Mouse (Mus musculus) embryo, embryonic 11 days (tissue): ENCODE measurements around the gene Snx11.
"Not testable (repeated sequence)": the region's sequence is repeated elsewhere in the genome, so short reads cannot be mapped to it uniquely, and the experiment has no call there.

ENCODE experiments used
- DNase-seq: peaks from one replicate; pipeline ENCODE4 v3.0.0-alpha.2; 2015

Gene Snx11

DNA sequence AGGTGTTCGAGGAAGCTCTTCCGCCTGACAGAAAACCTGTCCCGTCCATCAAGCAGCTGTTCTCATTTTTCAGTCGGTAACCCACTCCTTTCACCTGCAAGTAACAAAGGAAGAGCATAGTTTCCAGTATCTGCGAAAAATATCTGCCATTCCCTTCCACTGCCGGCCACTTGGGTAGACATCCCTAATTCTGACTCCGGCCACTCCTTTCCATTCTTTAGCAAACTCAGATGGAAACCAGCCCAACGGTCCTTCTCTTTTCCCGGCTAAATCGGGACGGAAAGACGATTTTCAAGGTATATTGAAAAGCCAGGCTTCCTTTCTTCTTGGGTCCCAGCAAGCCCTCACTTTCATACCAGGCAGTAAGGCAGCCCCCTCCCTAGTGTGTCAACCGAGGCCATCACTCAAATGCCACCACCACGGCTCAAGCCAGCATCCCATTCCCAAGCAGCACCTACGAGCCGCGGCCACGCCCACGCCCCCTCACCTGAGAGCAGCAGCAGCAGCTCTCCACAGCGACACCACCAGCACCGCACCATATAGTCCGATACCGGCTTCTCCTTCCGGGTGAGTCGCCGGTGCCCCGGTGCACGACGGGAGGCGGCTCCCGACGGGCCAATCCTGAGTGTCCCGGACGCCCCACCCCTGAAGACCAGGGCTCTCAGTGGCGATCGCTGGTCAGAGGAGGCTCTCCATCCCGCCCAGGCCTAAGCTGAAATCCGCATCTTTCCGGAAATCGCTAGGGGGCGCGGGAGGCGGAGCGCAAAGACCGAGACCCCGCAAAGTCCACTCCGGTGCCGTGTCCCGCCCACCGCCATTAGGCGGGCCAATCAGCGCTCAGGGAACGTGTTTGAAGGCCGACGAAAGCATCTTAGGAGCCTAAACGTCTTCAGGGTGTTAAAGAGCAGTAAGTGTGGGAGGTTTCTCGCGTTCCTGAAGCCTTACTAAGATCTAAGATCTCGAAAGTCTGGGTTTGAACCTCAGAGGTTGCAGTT is at the start of gene Snx11:
Gene Snx11 (minus strand): TSS at position 592 of the 995 bp plus-strand sequence.
- peak; percentile 98 for DNase-seq

DNA sequence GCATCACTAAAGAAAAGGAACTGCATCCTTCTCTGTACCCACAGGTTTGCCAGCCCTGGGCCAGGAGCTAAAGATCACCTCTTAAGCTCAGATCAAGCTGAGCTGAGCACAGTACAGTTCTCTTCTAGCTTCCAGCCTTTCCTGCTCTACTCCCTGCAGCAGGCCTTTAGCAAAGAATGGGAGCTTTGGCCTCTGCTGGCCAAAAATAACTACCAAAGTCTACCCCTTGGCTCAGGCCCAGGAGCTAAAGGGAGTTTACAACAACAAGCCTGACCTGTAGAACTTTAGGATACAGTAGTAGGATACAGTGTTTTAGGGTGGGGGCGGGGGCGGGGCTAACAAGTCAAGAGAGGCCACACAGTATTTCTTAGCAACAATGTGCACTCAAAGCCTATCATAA is 49.1 kb upstream of the Snx11 start:
- no peak for DNase-seq

DNA sequence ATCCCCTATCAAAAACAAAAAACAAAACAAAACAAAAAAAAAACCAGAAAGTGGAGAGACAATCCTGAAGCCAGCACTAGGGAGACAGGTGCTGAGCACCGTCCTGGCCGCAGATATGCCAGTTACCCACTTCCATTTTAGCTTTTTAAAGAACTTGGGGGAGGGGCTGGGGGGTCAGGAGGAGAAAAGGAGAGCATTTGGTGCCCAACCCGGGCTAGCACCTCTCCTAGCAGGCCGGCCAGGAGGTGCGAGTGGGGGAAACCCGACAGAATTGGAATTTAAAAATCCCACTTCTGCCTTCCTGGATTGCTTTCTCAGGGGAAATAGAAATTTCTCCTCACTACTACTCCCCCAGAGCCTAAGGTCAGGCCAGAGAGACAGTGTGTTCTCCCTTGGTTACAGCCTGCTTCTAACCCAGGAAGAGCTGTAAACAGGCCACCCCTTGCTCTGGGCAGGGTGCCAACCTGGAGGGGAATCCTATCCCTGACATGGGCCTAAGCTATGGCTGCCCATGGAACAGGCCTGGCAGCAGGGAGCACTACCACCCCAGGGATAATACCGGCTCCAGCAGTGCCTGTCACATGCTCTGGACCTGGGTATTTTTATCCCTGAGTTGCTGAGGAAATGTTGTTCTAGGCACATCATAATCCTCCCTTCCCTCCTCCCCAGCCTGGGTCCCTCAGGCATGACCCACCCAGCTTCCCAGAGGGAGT is 47.6 kb upstream of the Snx11 start:
- DNase-seq: no peak

DNA sequence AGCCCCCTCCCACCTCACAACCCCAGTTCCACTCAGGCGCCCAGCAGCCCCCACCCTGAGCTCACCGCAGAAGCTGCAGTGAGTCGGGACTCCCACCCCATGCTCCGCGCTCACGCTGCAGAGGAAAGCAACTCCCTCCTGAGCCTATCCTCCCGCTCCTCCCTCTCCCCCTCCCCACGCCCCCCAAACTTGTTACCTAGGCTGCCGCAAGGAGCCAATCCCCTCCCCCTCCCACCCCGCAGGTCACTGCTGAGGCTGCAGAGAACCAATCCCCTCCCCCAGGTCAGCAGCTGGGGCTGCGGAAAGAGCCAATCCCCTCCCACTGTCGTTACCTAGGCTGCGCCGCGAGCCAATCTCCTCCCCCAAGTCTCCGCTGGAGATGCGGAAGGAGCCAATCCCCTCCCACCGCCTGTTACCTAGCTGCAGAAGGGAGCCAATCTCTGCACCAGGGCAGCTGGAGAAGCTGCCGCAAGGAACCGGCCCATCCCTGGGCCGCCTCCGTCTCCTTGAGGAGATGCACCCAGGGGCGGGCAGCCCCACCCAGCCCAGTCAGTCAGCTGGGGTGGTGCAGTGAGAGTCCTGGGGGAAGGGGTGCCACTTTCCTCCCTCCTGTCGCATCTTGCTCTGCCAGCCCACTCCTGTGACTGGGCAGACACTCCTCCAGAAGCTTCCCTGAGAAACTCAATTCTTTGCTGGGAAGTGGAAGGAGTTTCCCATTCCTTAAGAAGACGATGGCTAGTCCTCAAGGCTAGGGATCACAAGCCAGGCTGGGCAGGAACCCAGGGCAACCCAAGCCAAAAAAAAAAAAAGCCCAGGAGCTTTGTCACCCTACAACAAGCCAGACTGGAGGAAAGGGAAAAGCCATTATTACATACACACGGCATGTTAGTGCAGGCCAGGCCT is 46.8 kb upstream of the Snx11 start:
- DNase-seq: peak; percentile 98

DNA sequence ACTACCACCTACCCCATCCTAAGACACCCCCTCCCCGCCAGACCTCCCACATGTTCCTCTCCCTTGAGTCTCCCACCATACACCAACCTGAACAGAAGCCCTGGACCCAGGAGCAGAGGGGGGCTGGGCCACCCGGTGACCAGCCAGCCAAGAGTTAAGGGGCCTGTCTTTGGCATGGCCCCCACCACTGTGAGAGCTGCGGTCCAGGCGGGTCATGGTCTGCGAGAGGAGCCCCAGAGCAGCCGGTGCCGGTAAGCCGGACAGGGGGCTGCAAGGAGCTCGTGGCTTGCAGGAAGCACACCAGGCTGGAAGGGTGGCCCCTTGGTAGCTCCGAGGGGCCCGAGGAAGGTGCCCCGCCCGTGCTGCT is 46.1 kb upstream of the Snx11 start:
- DNase-seq: no peak

DNA sequence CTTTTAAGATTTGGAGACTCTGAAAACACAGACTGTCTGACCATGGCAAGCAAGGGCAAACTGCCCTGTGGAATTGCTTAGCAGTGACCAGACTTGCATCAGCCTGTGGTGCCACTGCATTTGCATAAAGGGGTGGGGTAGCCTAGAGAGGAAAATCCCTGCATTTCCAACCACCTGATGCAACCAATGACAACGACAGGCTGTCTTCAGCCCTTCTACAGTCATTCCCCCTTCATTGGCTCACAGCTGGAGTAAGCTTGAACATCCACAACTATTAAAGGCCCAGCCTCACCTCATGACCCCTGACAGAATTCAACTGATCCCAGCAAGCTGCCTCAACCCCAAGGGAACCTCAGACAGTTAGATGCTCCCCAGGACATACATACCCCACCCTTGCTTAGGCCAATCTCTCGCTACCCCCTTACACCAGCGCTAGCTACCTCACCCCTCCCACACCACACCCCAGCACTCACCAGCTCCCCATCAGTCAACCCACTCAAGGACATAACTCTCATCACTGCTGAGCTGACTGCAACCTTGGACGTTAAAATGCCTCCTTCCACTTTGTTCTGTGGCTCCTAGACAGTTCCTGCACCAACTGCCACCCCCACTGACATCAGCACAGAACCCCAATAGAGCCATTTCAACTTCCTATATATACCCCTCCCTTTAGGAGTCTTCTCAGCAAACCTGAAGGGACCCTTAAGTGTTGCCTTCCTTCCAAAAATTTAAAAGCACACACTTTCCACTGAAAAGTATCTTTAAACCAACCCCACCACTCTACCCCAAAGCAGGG is 45.5 kb upstream of the Snx11 start:
- no peak for DNase-seq

DNA sequence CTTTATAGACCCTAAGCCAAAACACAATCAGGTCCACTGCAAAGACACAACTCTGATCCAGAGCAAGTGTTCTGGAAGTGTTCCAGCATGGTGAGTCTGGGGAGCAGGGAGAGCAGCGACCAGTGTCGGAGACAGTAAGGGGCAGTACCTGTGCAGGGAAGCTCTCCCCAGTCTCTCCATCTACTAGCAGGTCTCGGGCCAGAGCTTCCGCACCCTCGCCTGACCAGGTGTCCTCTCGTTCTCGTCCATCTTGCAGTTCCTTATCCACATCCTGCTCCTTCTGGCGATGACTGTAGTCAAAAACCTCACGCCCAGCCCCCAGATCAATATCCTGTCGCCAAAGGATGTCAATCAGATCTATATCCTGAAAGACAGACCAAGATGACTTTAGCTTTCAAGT is 44.6 kb upstream of the Snx11 start:
- no peak for DNase-seq

DNA sequence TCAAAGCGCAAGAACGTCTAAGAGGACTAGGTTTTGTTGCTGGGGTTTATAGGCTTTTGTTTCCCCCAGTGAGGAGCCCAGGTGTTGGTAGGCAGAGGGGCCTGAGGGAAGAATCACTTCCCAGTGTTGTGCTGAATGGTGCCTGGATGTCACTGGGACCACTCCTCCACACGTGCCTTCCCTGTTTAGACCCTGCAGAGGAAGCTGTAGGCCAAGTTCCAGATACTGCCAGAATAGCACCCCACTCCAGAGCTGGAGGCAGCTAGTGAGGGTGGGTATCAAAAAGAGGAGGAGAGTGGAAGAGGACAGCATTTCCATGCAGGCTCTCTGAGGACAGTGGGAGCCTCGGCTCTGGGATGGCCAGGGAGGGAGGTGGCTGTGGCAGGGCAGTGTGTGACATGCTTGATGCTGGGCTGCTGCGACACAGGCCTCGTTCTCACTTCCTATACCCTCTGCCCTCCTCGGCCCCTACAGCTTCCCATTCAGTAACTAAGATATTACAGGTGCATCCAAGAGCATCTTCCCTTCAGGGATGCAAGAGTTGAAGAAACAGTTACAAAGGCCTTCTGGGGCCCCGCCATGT is 40.9 kb upstream of the Snx11 start:
- DNase-seq: no peak

DNA sequence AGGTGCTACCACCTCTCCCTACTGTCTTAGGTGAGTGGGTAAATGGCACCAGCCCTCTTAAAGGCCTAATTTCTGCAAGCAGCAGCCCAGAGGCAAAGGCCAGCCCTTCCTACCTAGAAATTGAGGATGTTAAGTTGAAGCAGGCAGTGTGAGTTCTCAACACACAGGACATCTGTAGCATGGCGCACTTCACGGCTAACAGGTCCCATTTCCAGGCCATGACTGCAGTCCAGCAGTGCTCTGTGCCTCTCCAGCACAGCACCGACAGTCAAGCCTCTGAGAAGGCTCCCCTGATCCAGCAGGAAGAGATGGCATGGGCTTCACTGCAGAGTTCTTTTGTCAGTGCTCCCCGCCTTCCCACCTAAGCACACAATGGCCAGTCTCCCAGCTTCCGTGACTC is 39.6 kb upstream of the Snx11 start:
- no peak for DNase-seq

DNA sequence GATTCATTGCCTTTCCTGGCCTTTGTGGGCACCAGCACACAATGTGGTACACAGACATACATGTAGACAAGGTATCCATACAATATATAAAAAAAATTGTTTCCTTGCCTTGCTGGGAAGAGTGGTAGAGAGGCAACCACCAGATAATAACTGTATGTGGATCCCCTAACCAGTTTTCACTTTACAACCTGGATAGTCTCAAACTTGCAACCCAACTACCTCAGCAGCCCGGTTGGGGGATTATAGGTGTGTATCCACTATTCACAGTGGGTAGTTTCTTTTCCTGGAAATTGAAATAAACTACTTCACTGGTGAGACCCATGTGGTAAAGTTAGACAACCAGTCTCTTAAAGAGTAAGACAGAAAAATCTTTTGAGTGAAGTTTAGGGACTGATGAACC is 39.1 kb upstream of the Snx11 start:
- DNase-seq: no peak

DNA sequence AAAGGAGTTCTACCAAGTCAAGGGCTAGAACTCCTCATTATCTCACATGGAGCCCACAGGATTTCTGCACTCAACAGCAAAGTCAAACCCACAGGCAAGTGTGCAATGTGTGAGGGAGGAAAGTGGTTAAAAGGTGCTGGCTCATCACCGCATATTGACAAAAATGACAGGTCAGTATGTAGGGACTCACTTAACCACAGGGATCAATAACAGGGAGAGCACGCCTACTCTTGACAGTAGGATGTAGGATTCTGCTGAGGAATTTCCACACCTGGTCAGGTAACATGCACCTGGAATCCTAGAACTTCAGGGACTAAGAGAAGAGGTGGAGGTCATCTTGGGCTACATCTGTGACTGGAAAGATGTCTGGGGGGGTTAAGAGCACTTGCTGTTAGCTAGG is 38.5 kb upstream of the Snx11 start:
- DNase-seq: no peak

DNA sequence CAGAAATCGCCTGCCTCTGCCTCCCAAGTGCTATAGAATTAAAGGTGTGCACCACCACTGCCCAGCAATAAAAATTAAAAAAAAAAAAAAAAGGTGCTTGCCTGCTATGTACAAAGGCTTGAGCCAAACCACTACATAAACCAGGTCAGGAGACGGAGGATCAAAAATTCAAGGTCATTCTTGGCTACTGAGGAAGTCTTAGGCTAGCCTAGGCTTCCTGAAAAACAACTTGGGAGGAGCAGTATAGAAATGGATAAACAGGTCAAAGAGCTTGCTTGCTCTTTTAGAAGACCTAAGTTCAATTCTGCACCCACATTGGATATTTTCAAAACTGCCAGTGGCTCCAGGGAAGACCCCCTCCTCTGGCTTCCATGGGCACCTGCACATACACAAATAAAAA is 37.1 kb upstream of the Snx11 start:
- no peak for DNase-seq

DNA sequence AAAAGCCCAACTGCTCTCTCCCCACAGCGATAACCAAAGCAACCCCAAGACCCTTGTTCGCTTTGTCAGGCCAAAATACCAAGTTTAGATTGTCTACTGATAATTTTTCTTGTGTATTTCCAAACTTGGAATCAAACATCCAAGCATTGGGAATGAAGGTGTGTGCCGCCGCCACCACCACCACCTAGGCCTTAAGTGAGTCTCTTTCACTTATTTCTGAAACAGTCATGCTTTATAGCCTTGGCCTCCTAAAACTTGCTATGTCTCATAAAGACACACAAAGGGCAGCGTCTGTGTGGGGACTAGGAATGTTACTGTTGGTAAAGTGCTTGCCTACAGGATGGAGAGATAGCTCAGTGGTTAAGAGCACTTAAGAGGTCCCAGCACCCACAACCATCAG is 36.6 kb upstream of the Snx11 start:
- no peak for DNase-seq

DNA sequence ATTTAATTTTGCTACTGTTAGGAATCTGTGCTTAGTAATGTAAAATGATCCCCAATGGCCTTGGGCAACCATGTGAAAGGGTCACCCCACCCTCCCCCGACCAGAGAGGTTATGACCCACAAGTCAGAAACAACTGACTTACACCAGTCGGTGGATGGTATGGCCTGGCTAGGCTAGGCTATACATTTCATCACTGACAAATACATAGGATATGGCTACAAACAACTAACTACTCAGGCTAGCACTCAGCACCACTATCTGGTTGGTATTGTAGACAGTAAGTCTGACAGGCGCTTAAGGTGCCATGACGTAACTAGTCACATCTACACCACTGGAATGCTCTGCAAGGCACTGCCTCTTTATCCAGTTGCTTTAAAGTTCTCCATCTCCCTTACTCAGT is 36.1 kb upstream of the Snx11 start:
- DNase-seq: no peak

DNA sequence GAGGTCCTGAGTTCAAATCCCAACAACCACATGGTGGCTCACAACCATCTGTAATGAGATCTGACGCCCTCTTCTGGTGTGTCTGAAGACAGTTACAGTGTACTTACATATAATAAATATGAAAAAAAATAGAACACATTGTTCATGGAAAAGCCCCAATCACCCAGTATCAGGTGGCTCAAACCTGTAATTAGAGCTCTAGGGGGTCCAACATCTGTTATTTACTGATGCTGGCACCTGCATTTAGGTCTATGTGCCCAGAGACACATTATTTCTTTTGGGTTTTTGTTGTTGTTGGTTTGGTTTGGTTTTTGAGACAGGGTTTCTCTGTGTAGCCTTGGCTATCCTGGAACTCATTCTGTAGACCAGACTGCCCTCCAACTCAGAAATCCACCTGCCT is 33.8 kb upstream of the Snx11 start:
- DNase-seq: not testable (repeated sequence)

DNA sequence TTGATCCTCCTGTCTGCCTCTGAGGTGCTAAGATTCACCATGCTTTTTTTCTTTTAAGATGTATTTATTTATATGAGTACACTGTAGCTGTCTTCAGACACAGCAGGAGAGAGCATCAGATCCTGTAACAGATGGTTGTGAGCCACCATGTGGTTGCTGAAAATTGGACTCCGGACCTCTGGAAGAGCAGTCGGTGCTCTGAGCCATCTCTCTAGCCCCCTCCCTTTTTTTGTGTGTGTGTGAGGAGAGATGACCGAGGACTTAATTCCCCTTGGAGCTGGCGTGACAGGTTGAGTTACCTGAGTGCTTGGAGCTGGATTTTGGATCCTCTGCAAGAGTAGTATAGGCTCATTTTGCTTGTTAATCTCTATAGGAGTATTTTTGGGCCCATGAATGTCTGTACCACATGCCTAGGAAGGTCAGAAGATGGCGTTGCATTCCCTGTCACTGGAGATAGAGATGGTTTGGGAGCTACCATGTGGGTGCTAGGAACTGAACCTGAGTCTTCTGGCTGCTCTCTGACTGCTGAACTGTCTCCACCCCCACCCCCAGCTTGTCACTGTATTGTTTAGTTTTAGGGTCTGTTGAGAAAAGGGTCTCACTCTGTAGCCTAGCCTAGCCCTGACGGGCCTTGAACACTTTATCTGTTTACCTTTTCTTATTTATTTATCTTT is 32.3 kb upstream of the Snx11 start:
- no peak for DNase-seq

DNA sequence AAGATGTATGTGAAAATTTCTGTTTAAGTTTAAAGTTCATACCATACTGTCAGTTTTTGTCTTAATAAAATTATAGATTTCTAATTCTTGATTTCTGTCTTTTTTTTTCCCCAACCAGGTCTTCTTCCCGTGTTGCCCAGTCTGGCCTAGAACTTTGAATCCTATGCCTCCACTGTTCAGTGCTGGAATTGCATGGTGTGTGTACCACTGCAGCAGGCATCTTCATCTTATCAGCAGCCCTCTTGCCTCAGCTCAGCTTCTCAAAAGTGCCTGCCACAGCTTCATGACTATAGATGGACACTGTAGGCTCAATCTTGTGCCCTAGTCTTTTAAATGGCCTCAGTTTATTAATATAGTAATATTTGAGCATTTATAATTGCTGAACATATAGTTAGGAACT is 30.7 kb upstream of the Snx11 start:
- peak; percentile 18 for DNase-seq

DNA sequence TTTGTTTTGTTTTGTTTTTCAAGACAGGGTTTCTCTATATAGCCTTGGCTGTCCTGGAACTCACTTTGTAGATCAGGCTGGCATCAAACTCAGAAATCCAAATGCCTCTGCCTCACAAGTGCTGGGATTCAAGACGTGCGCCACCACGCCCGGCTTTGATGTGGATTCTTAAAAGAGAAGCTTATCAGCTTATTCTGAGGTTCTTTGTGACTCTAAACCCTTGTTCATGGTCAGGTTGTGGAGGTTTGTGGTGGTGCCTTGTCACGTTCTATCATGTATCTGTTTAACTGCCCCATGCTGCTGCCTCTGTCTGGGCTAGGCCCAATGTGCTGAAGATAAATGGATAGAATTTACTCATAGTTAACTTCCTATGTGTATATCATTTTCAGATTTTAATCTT is 28.2 kb upstream of the Snx11 start:
- no peak for DNase-seq

DNA sequence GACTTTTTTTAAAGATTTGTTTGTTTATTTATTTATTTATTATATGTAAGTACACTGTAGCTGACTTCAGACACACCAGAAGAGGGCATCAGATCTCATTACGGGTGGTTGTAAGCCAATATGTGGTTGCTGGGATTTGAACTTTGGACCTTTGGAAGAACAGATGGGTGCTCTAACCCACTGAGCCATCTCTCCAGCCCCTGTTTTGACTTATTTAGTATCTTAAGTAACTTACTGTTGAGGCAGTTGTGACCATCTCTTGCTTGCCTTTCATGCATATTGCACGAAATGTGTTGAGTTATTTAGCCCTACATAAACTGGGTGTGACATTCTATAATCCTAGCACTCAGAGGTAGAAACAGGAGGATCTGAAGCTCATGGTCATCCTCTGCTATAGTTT is 22.2 kb upstream of the Snx11 start:
- DNase-seq: no peak

DNA sequence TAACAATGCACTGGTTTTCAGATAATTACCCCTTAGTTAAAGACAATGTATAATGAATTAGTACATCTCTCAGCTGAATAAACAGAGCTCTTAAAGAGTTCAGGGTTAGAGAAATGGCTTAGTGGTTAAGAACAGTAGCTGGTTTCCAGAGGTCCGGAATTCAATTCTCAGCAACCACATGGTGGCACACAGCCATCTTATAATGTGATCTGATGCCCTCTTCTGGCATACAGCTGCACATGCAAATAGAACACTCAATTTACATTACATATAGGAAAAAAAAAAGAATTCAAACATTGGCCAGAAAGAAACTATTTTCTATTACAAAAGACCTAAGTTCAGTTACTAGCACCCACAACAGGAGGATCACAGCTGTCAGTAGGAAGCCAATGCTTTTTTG is 19.2 kb upstream of the Snx11 start:
- DNase-seq: no peak

DNA sequence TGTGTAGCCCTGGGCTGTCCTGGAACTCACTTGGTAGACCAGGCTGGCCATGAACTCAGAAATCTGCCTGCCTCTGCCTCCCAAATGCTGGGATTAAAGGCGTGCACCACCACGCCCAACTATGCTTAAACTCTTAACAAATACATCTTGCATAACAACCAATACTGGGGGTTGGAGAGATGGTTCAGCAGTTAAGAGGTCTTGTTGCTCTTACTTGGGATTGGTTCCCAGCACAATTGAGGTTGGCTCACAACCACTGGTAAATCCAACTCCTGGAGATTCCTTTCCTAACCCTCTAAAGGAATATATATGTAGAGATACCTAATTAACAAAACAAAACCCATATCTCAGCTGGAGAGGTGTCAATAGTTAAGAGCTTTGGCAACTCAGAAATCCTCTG is 18.7 kb upstream of the Snx11 start:
- no peak for DNase-seq
